Mouse (Mus musculus) bone marrow macrophage, adult 2 months (primary cell): ENCODE results near the gene Cela2a.

ENCODE experiments used
- CTCF ChIP-seq: IDR thresholded peaks from 2 replicates; pipeline ENCODE4 v1.5.1; 2012; ENCODE audit warnings: low read depth, mild to moderate bottlenecking, low read length, moderate library complexity
- POLR2A ChIP-seq: IDR thresholded peaks from 2 replicates; pipeline ENCODE4 v1.6.1; 2012; ENCODE audit warnings: mild to moderate bottlenecking, low read depth, low read length, borderline replicate concordance

DNA sequence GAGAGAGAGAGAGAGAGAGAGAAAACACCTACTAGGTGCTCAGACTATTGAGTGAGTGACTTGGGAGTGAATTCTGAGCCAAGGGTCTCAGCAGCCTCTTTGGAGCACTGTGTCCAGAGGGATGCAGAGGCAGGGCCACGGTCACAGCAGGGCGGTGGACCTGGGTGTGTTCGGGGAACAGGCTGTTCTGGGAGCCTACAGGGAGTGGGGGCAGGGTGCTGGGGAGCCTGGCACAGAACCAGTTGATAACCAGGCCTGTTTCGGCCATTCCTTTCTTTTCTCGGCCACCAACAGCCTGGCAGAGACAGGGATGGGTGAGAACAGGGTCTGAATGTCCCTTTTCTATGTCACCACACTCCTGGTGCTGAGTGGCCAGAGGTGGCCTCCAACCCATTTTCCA is 36.9 kb upstream of the Cela2a start:
- TF ChIP-seq CTCF: no peak
- no peak for TF ChIP-seq POLR2A
